Mouse (Mus musculus) bone marrow macrophage, adult 2 months (primary cell): ENCODE measurements around the gene Mnat1.

Experiments
- CTCF ChIP-seq: IDR thresholded peaks from 2 replicates; pipeline ENCODE4 v1.5.1; 2012; ENCODE audit warnings: low read depth, mild to moderate bottlenecking, low read length, moderate library complexity
- POLR2A ChIP-seq: IDR thresholded peaks from 2 replicates; pipeline ENCODE4 v1.6.1; 2012; ENCODE audit warnings: mild to moderate bottlenecking, low read depth, low read length, borderline replicate concordance

- TF ChIP-seq CTCF: no peak
- TF ChIP-seq POLR2A: no peak
These were observed 47.3 kb downstream of the Mnat1 start for GRCm38 (mm10) chr12:73170794-73171193.
